Mouse (Mus musculus) embryonic fibroblast, embryonic 13.5 days (primary cell): ENCODE results near the gene Ankrd11. TPM values are rescaled to one million over a fixed set of nuclear protein-coding genes. Genes with fewer than 3 reads are reported as not detected.

ENCODE experiments used
- H3K27ac ChIP-seq: 2 replicates; pipeline ENCODE4 v1.5.1; 2012; ENCODE audit warnings: low read length, control low read depth, inconsistent platforms; ENCODE audit not compliant: insufficient read depth
- H3K4me1 ChIP-seq: 2 replicates; pipeline ENCODE4 v1.6.1; 2011; ENCODE audit warnings: low read length; ENCODE audit not compliant: control insufficient read depth, insufficient read depth
- H3K4me3 ChIP-seq: 2 replicates; pipeline ENCODE4 v1.5.1; 2011; ENCODE audit warnings: mild to moderate bottlenecking, control low read depth, low read length; ENCODE audit not compliant: insufficient read depth
- CTCF ChIP-seq: IDR thresholded peaks from 2 replicates; pipeline ENCODE4 v1.5.1; 2011; ENCODE audit warnings: mild to moderate bottlenecking, control low read depth, low read length, moderate library complexity, borderline replicate concordance; ENCODE audit not compliant: insufficient read depth
- POLR2A ChIP-seq: IDR thresholded peaks from 2 replicates; pipeline ENCODE4 v1.6.1; 2011; ENCODE audit warnings: low read depth, mild to moderate bottlenecking, control low read depth, low read length, moderate library complexity
- polyA plus RNA-seq: library from polyadenylated mRNA; stranded (reverse); fragments of >200 nt; gene quantifications from 2 replicates; pipeline ENCODE4 v1.2.4, GENCODE M21; 2011; ENCODE audit warnings: low read depth; ENCODE audit not compliant: missing spikeins, insufficient read length

Gene Ankrd11
- polyA plus RNA-seq, 1 experiment, result 83.5 TPM

DNA sequence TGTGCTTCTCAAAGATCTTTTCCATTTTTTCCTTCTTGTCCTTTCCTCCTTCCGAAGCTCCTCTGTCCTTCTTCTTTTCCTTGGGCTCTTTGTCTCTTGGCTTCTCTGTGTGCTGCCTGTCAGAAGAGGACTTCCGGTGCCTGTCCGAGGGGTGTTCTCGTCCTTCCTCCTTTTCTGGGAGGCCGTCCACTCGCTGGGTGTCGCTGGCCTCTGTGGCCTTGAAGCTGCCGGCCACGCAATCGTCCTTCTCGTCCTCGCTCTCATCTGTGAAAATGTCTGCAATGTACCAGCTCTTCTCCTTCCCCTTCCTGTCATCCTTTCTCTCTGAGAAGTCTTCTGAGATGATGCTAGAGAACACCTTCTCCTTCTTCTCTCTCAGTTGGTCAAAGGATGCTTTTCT is 148.6 kb downstream of the Ankrd11 start:
- H3K4me1 ChIP-seq, result no peaks in the 10 kb centered on the region
- no peak overlapping the region for H3K27ac ChIP-seq
- no peak for TF ChIP-seq POLR2A
- H3K4me3 ChIP-seq, result no peak overlapping the region

DNA sequence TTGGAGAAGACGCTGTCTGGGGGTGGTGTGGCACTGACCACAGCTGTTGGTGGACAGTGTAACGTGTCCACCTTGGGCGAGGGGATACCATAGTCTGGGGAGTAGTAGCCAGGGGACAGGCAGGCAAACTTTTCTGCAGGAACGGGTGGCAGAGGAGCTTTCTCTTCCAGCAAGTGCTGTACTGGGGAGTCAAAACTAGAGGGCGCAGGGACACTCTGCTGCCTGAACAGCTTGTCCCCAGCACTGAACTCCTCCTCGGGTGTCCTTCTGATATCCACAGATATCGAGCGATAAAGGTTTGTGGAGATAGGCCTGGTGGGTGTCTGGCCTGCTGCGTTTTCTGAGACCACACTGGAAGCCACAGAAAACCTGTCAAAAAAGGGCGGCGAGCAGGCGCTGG is 150.6 kb downstream of the Ankrd11 start:
- no peak overlapping the region for H3K27ac ChIP-seq
- no peaks in the 10 kb centered on the region for H3K4me1 ChIP-seq
- no peak overlapping the region for H3K4me3 ChIP-seq
- TF ChIP-seq POLR2A (no peak), CTCF (no peak)

DNA sequence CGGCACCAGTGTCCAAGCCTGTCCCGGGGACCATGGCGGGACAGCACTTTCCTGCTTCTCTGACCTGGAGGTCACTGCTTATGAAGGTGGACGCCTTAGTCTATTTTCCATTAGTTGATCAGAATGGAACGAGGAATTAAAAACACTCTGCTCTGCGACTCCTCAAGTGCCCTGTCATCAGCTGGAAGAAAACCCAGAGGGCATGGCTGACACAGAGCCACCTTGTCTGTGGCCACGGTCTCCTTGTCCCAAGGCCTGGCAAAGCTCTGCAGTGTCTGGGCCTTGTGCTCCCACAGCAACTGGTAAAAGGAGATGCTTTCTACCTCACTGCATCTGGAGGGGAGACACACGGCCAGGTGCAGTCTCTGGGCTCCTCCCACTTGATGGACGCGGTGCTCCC is 158.4 kb downstream of the Ankrd11 start:
- no peaks in the 10 kb centered on the region for H3K4me1 ChIP-seq
- H3K27ac ChIP-seq, result no peak overlapping the region
- H3K4me3 ChIP-seq, result no peak overlapping the region
- TF ChIP-seq POLR2A, result no peak
- no peak for TF ChIP-seq CTCF

DNA sequence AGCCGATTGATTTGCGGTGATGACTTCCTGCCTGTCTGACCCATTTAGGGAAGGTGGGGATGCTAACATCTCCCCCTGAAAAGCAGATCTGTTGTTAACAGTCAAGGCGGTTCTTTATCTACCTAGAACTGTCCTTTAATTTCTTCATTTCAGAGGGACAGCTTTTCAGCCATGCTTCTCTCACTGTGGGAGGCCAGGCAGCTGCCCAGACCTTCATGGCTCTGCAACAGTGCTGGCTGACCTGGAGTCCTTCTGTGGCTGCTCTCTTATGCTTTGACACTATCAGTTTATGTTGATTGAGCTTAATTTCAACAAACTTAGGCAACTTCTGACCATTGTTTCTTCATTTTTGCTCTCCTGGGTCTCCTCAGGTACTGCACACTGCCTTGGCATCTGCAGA is 161.8 kb downstream of the Ankrd11 start:
- no peak overlapping the region for H3K27ac ChIP-seq
- H3K4me1 ChIP-seq, result no peaks in the 10 kb centered on the region
- no peak for TF ChIP-seq POLR2A
- TF ChIP-seq CTCF, result no peak
- H3K4me3 ChIP-seq, result no peak overlapping the region

DNA sequence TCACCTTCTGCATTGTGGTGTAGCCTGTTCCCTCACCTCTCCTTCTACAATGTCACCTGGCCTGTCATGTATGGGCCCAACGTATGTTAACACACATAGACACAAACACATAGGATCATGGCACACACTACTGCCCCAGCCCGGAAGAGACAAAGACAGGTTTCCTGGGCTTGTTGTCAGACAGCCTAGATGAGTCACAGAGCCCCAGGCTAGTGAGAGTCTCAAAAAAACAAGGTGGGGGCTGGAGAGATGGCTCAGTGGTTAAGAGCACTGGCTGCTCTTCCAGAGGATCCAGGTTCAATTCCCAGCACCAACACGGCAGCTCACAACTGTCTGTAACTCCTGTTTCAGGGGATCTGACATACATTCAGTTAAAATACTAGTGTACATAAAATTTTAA is 163.8 kb downstream of the Ankrd11 start:
- no peak overlapping the region for H3K27ac ChIP-seq
- H3K4me1 ChIP-seq, result no peaks in the 10 kb centered on the region
- H3K4me3 ChIP-seq, result no peak overlapping the region
- TF ChIP-seq POLR2A, result no peak
- TF ChIP-seq CTCF, result no peak

DNA sequence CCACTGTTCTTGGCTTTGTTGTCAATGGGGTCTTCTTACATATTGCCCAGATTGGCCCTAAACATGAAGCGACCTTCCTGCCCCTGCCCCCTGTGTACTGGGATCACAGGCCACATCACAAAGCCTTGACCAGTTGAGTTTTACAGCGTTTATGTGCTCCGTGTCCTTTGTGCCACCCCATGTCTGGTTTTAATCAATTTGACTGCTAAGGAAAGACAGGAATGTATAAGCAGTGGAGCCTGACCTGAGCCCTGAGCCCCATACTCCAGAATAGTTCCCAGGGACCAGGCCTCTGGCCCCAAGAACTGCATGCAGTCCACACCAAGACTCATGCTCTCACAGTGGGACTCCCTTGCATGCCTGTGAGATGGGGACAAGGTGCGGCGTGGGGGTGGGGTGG is 166.9 kb downstream of the Ankrd11 start:
- TF ChIP-seq CTCF (no peak), POLR2A (no peak)
- no peaks in the 10 kb centered on the region for H3K4me1 ChIP-seq
- no peak overlapping the region for H3K27ac ChIP-seq

DNA sequence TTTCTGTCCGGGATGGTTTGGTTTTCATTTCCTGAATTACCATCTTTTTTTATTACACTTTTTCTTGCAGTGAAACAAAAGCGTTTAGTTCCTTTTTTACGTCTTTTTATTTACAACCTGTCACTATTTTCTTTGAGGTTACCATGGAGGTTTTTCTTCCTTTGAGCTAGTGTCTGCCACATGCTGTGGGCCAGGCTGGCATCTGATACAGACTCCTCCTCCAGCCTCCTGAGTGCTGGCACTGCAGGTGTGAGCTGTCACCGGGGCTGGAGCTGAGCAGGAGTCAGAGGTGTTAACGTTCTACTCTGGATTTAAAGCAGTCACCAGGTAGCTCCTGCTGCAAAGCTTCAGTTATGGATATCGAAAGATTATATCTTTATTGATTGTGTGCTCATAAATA is 168.9 kb downstream of the Ankrd11 start:
- TF ChIP-seq CTCF (no peak), POLR2A (no peak)
- no peak overlapping the region for H3K4me3 ChIP-seq

More for the DNA sequence above, 166.9 kb downstream of the Ankrd11 start:
- no peak overlapping the region for H3K4me3 ChIP-seq

DNA sequence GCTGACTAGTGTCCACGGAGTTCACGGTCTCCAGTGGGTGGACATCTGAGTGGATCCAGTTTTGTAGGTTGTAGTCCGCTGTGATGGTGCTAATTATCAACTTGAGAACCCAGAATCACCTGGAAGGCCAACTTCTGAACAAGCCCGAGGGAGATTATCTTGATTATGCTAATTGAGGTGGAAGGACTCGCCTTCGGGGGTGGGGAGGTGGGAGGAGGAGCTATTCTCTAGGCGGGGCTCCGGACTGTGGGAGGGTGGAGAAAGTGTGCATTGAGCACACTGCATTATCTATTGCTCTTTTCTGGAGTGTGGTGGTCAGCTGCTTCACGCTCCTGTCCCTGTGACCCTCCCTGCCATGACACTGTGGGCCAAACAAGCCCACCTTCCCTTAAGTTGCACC is 170.4 kb downstream of the Ankrd11 start:
- H3K4me3 ChIP-seq, result no peak overlapping the region

More for the DNA sequence above, 168.9 kb downstream of the Ankrd11 start:
- no peaks in the 10 kb centered on the region for H3K4me1 ChIP-seq
- H3K27ac ChIP-seq, result no peak overlapping the region

DNA sequence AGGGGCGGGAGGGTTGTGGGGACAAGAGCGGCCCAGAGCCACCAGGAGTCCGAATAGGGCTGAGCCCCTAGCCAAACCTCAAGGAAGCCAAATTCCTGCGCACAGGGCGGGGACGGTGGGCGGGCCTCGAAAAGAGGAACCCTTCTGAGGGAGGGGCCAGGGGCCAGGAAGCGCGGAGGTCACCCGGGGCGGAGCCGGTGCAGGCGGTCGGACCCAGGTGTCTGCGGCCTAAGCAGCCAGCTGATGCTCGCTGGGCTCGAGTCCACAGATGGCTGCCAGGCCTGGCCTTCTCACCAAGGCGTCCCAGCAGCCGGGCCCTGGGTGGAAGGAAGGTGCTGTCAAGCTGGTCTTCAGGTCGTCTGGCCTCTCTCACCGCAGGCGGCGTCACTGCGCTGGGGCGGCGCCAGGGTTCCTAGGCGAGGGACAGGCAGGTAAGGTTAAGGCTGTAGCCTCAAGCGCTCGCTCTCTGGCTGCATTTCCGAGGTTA is 171.7 kb downstream of the Ankrd11 start:
- Histone ChIP-seq H3K4me1 (no peaks in the 10 kb centered on the region), H3K27ac (no peak overlapping the region), H3K4me3 (no peak overlapping the region)
- TF ChIP-seq CTCF, result no peak
- TF ChIP-seq POLR2A, result no peak

More for the DNA sequence above, 170.4 kb downstream of the Ankrd11 start:
- H3K27ac ChIP-seq, result no peak overlapping the region
- no peaks in the 10 kb centered on the region for H3K4me1 ChIP-seq
- no peak for TF ChIP-seq POLR2A
- no peak for TF ChIP-seq CTCF

DNA sequence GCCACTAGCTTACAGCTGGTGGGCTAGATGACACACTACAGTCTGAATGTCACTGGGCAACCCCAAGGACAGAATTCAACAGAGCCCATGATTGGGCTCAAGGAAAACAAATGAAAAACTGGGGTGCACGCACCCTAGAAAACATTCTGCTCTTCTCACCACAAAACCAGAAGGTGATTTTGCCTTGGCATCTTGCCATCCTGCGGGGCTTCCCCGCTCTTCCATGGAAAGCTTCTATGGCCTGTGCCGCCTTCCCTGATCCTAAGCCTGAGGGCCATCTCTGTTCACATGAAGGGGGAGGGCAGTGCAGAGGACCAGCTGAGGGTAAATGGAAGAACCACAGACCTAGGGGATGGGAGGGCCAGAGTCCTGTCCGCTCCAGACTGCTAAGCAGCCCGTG is 174.1 kb downstream of the Ankrd11 start:
- Histone ChIP-seq H3K4me1 (no peaks in the 10 kb centered on the region), H3K4me3 (no peak overlapping the region), H3K27ac (no peak overlapping the region)
- TF ChIP-seq CTCF (no peak), POLR2A (no peak)

DNA sequence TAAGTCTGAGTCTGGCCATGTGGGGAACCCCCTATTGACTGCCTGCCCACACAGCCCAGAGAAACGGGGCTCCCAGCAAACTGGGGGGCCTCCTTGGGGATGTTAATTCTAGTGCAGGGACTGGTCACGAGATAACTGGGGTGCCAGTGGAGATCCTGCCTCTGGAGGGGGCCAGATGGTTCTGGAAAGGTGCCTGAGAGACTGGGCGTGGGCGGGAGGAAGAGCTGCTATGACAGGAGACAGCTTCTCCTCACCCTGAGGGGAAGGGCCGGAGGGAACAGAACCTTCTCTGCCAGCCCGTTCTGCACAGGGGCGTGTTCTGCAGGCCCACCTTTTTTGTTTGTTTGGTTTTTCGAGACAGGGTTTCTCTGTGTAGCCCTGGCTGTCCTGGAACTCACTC is 175.8 kb downstream of the Ankrd11 start:
- Histone ChIP-seq H3K4me3 (no peak overlapping the region), H3K4me1 (no peaks in the 10 kb centered on the region), H3K27ac (no peak overlapping the region)
- no peak for TF ChIP-seq POLR2A
- no peak for TF ChIP-seq CTCF
